Mouse (Mus musculus): ENCODE data around the gene Chd4. TPM values are rescaled to one million over a fixed set of nuclear protein-coding genes. Genes with fewer than 3 reads are reported as not detected.
A peak's percentile ranks its signal among the peaks of the same experiment; 100 is the strongest.

The Chd4 gene
- polyA plus RNA-seq, 1 experiment, result 129 TPM

GRCm38 (mm10) chr6:125153018-125153389 is 57.2 kb downstream of the Chd4 start:
- TF ChIP-seq CTCF (IDR thresholded peaks at IDR 0.05; ENCODE audit: insufficient read depth, low read length), result no peak
- no peak for TF ChIP-seq POLR2A (IDR thresholded peaks at IDR 0.05; ENCODE audit: borderline replicate concordance, extremely low read depth, low read depth, low read length)
- Histone ChIP-seq H3K4me3 (replicated peaks; ENCODE audit: extremely low read depth, low read depth, low read length) (no peak overlapping the region), H3K4me1 (ENCODE audit: control insufficient read depth, insufficient read depth, low read length) (peaks cover 16% of the 10 kb centered on the region)
- 82% methylated on average over 5 of the region's 5 CpGs for WGBS
- DNase-seq, result no peak

- WGBS, result 87% methylated on average over 4 of the region's 4 CpGs
- H3K4me3 ChIP-seq (replicated peaks; ENCODE audit: extremely low read depth, low read depth, low read length), result no peak overlapping the region
- DNase-seq, result no peak
- H3K4me1 ChIP-seq (ENCODE audit: control insufficient read depth, insufficient read depth, low read length), result peaks cover 10% of the 10 kb centered on the region
- TF ChIP-seq CTCF (IDR thresholded peaks at IDR 0.05; ENCODE audit: insufficient read depth, low read length) (no peak), POLR2A (IDR thresholded peaks at IDR 0.05; ENCODE audit: borderline replicate concordance, extremely low read depth, low read depth, low read length) (no peak)
Measured at GRCm38 (mm10) chr6:125153682-125154081, 57.9 kb downstream of the Chd4 start.

DNA sequence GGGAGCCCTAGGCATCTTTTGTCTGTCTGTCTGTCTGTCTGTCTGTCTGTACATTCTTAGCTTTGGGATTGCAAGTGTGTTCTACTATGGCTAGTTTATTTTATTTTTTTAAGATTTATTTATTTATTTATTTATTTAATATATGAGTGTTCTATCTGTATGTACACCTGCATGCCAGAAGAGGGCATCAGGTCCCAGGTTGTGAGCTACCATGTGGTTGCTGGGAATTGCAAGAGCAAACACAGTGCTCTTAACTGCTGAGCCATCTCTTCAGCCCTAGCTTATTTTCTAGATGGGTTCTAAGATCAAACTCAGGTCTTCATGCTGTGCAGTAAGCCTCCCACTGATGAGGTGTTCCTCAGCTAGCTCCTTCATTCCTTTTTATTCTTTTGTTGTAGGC is 58.8 kb downstream of the Chd4 start:
- DNase-seq, result no peak
- TF ChIP-seq POLR2A (IDR thresholded peaks at IDR 0.05; ENCODE audit: borderline replicate concordance, extremely low read depth, low read depth, low read length) (no peak), CTCF (IDR thresholded peaks at IDR 0.05; ENCODE audit: insufficient read depth, low read length) (peak; percentile 32; the same call in 1 of the 2 replicates)
- peaks cover 3% of the 10 kb centered on the region for H3K4me1 ChIP-seq (ENCODE audit: control insufficient read depth, insufficient read depth, low read length)
- H3K4me3 ChIP-seq (replicated peaks; ENCODE audit: extremely low read depth, low read depth, low read length), result no peak overlapping the region

DNA sequence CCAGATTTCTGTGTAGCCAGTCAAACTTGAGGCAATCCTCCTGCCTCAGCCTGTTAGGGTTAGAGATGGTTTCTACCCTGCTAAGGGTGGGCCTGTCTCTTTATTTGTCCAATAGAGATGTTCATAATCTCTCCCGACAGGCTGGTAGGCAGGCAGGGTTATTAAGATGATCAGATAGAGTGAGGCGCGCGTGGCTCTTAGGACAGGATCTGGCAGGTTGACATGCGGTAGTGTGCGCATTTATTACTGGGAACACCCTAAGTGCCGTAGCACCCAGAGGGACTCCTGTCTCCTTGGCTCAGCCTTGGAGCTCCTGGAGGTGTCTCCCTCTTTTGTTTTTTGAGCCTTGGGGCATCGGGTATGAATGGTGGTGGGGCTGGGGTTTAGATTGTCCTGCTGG is 59.5 kb downstream of the Chd4 start:
- DNase-seq, result no peak
- Histone ChIP-seq H3K4me1 (ENCODE audit: control insufficient read depth, insufficient read depth, low read length) (no peaks in the 10 kb centered on the region), H3K4me3 (replicated peaks; ENCODE audit: extremely low read depth, low read depth, low read length) (no peak overlapping the region)
- TF ChIP-seq POLR2A (IDR thresholded peaks at IDR 0.05; ENCODE audit: borderline replicate concordance, extremely low read depth, low read depth, low read length), result no peak
- TF ChIP-seq CTCF (IDR thresholded peaks at IDR 0.05; ENCODE audit: insufficient read depth, low read length), result no peak
- 82% methylated on average over 8 of the region's 8 CpGs for WGBS

DNA sequence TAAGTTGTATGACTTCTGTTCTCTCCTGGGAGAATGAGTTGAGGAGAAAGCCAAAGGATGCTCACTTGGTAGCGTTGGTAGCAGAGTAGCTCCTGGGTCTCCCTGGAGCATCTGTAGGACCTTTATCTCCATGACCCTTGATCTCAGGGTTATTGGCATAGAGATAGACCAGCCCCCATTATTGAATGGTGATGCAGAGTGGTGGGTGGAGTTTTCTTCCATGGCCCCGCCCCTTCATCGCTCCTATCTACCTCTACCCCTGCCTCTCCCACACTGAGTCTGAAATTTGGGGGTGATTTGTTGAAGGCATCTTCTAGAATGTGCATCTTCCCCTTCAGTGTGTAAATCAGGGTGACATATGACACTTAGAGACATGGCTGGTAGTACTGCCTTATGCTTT is 60.7 kb downstream of the Chd4 start:
- 82% methylated on average over 3 of the region's 3 CpGs for WGBS
- H3K4me3 ChIP-seq (replicated peaks; ENCODE audit: extremely low read depth, low read depth, low read length), result no peak overlapping the region
- no peaks in the 10 kb centered on the region for H3K4me1 ChIP-seq (ENCODE audit: control insufficient read depth, insufficient read depth, low read length)
- TF ChIP-seq POLR2A (IDR thresholded peaks at IDR 0.05; ENCODE audit: borderline replicate concordance, extremely low read depth, low read depth, low read length) (no peak), CTCF (IDR thresholded peaks at IDR 0.05; ENCODE audit: insufficient read depth, low read length) (no peak)
- no peak for DNase-seq

DNA sequence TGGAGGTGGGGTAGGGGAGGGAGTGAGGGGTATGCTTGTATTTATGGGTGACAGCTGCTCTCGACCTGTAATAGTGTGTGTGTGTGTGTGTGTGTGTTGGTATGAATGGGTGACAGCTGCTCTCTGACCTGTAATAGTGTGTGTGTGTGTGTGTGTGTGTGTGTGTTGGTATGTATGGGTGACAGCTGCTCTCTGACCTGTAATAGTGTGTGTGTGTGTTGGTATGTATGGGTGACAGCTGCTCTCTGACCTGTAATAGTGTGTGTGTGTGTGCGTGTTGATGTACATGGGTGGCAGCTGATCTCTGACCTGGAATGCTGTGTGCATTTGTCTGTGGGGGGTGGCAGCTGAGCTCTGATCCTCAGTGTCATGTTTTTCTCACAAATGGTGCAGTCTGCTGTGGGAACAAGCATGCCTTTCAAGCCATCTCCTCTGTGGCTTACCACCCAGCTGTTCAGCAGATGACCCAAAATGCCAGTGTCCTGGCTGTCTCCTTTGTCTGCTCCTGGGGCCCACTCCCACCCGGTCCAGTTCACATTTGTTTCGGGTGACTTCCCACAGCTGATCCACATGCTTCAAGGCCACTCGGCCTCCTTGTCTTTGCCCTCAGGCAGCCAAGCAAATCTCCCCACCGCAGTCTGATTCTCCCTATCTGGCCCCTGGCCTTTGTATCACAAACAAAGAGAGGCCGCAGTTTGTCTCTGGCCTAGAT is 61.3 kb downstream of the Chd4 start:
- Histone ChIP-seq H3K4me1 (ENCODE audit: control insufficient read depth, insufficient read depth, low read length) (no peaks in the 10 kb centered on the region), H3K4me3 (replicated peaks; ENCODE audit: extremely low read depth, low read depth, low read length) (no peak overlapping the region)
- TF ChIP-seq POLR2A (IDR thresholded peaks at IDR 0.05; ENCODE audit: borderline replicate concordance, extremely low read depth, low read depth, low read length) (no peak), CTCF (IDR thresholded peaks at IDR 0.05; ENCODE audit: insufficient read depth, low read length) (no peak)
- 68% methylated on average over 7 of the region's 7 CpGs for WGBS
- DNase-seq, result no peak

DNA sequence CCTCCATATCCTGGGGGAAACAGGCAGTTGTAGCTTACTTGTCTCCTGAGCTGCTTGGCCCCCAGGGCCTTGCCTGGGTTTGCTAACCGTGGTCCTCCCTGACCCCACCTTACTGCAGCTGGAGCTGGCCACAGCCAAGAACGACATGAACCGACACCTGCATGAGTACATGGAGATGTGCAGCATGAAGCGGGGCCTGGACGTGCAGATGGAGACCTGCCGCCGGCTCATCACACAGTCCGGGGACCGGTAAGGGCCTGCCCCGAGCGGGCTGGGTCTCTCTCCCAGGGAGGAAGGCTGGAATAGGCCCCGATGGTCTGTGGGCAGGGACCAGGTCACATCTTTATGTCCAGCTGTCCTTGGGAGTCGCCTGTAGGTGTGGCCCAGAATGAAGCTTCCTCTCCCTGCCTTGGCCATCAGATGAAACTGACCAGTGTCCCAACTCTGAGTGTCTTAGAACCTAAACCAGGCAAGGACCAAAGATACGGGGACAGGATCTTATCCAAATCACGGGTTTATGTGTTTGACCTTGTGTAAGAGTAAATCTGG is 63.2 kb downstream of the Chd4 start:
- H3K4me1 ChIP-seq (ENCODE audit: control insufficient read depth, insufficient read depth, low read length), result peaks cover 3% of the 10 kb centered on the region
- H3K4me3 ChIP-seq (replicated peaks; ENCODE audit: extremely low read depth, low read depth, low read length), result no peak overlapping the region
- TF ChIP-seq POLR2A (IDR thresholded peaks at IDR 0.05; ENCODE audit: borderline replicate concordance, extremely low read depth, low read depth, low read length) (no peak), CTCF (IDR thresholded peaks at IDR 0.05; ENCODE audit: insufficient read depth, low read length) (no peak)
- 84% methylated on average over 15 of the region's 15 CpGs for WGBS
- no peak for DNase-seq

DNA sequence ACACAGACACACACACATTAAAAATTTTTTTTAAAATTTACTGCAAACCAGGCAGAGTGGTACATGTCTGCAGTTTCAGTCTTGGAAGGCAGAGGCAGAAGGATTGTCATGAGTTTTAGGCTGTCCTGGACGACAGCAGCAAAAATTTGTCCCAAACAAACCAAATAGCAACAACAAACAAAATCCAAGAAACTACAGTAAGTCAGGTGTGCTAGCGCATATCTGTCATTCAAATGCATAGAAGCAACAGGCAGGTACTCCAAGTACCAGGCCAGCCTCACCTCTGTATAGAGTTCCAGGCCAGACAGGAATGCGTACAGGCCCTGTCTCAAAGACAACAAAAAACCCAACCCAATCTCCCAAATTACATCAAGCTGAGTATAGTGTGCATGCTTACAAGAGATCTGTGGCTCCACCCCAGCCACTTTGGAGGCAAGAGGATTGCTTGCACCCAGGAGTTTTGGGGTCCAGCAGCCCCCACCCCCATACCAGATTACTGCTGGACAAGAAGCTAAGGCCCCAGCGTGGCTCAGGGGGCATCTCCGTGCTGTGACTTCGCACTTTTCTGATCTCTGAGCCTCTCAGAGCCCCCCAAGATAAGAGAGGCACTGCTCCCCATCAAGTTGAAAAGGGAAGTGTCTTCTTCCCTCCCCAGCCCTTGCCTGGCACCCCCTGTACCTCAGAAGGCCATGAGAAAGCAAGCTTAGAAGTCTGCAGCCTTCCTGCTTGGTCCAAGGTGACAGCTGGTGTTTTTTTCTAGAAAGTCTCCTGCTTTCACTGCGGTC is 64.2 kb downstream of the Chd4 start:
- WGBS, result 78% methylated on average over 7 of the region's 7 CpGs
- DNase-seq, result no peak
- Histone ChIP-seq H3K4me3 (replicated peaks; ENCODE audit: extremely low read depth, low read depth, low read length) (no peak overlapping the region), H3K4me1 (ENCODE audit: control insufficient read depth, insufficient read depth, low read length) (peaks cover 9% of the 10 kb centered on the region)
- TF ChIP-seq CTCF (IDR thresholded peaks at IDR 0.05; ENCODE audit: insufficient read depth, low read length) (no peak), POLR2A (IDR thresholded peaks at IDR 0.05; ENCODE audit: borderline replicate concordance, extremely low read depth, low read depth, low read length) (no peak)

GRCm38 (mm10) chr6:125160558-125160853 is 64.7 kb downstream of the Chd4 start:
- Histone ChIP-seq H3K4me3 (replicated peaks; ENCODE audit: extremely low read depth, low read depth, low read length) (no peak overlapping the region), H3K4me1 (ENCODE audit: control insufficient read depth, insufficient read depth, low read length) (peaks cover 9% of the 10 kb centered on the region)
- DNase-seq, result no peak
- TF ChIP-seq POLR2A (IDR thresholded peaks at IDR 0.05; ENCODE audit: borderline replicate concordance, extremely low read depth, low read depth, low read length) (no peak), CTCF (IDR thresholded peaks at IDR 0.05; ENCODE audit: insufficient read depth, low read length) (no peak)
- WGBS, result 61% methylated on average over 10 of the region's 10 CpGs
